Mouse (Mus musculus): ENCODE measurements at regions not wholly inside any gene's neighbourhood (a gene's known extent, or its start where the extent isn't known, plus 50 kb on each side); places are given as distances from the start of the nearest gene placed in this dataset.

- DNase-seq = no peak
Measured at GRCm38 (mm10) chr8:92732229-92732628, 58.1 kb downstream of the Irx6 start.

DNA sequence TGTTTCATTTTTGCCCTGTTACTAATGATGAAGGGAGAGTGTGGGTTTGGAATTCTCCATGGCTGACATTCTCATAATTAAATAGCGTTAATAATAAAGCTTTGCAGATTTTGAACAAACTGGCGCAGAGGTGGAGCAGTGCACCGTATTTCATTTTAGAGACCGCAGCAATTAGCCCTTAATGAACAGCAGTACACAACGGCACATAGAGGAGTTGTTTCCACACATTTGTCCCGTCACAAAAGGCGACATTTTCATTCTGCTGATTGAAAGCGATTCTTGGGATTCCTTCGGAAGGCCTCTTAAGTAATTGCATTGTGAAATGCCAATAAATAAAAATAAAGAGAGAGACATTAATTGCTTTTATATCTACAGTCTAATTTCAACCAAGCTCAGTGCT is 61.6 kb downstream of the Irx6 start:
- DNase-seq = no peak

- no peak for DNase-seq
Measured at GRCm38 (mm10) chr8:92738080-92738479, 64.0 kb downstream of the Irx6 start.

- DNase-seq = no peak
Measured at GRCm38 (mm10) chr8:92740286-92740808, 66.3 kb downstream of the Irx6 start.

GRCm38 (mm10) chr8:92741836-92742235 is 67.7 kb downstream of the Irx6 start:
- no peak for DNase-seq

DNA sequence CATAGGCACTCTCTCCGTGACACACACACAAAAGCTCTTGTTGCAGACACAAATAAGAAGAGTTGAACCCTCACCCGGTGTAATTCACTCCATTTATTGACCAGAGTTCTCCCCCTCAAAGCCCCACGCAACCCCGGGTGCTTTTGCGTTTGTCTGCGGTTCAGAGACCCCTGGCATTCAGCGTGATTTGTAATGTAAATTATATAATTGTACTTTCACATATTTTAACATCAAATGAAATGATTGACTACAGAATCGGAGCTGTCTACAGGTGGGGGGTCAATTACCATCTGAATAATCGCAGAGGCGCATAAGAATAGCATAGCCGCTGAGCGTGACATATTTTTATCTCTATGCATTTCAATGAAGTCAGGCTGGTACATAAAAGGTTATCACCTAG is 69.0 kb downstream of the Irx6 start:
- DNase-seq = no peak

DNA sequence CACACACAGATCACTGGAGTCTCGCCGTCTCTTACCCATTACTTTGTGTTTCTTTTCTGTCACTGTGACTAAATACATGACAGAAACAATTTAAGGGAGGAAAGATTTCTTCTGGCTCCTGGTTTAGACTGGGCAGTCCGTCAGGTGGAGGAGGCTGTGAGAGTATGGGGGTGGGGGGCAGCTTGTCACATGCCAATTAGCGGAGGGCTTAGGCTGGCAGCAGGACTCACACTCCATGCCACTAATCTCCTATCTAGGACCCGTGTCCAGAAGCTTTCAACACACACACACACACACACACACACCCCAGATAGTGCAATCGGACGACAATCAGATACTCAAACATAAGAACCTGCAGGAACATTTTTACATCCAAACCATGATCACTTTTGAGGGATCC is 73.0 kb downstream of the Irx6 start:
- DNase-seq = no peak

GRCm38 (mm10) chr8:92747951-92748350 is 73.9 kb downstream of the Irx6 start:
- no peak for DNase-seq

DNA sequence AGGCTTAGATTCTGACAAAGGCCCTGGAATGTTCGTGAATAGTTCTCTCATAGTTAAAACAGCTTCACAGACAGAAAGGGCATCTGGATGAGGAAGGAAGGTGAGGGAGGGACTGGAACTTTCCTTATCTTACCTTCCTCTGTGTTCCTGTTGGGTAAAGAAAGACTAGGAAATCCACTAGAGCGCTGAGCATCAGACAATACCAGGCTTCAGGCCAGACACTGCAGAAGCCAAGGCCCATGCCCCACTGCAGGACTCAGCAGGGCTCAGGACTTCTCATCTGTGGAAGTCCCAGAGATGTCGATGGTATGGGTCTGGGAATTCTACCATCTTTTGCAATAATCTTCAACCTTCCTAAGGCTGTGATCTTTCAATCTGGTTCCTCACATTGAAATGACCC is 67.2 kb upstream of the Mmp2 start:
- DNase-seq = no peak

DNA sequence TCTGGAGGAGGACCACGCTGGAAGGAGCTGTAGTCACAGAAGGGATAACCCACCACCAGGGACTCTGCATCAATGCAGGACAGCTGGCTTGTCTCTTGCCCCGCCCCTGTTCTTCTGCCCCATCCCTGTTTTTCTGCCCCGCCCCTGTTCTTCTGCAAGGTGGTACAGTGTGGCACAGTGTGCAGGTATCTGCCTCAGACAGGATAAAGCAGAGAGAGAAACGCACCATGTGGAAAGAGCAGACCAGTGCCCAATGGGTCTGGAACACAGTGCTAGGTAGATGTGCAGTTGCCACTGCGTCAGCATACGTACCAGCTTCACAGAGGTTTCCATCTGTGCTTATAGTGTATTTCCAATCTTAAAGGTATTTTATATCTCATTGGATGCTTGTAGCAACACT is 66.2 kb upstream of the Mmp2 start:
- no peak for DNase-seq

DNA sequence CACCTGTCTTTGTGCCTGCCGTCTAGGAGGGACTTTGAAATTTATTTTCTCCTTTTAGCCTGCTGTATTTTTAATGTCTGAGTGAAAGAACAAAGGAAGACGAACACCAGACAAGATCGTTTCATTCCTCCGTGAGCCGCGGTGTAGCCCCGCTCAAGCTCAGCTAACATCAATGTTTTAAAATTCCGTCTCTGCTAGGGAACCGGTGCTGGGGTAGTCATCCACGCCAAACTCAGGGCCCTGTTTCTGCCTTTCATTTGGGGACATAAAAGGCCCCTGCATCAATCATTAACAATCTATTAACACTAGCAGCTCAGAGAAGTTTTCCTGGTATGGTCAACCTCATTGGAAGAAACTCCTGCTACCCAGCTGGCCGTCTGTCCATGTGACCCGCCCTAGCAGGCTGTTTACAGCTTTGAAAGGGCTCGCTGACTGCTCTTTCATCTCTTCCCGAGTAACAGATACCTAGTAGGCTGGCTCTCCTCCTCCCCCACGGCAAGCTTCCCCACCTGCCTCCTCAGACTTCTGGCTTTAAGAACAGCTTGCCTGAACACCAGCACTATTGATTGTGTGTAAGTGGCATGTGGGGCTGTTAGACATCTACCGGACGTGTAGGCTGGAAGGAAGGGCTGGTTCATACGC is 65.0 kb upstream of the Mmp2 start:
- DNase-seq = peak; percentile 6 to 38

- DNase-seq = peak in 1 of 2 experiments; percentile 10
Measured at GRCm38 (mm10) chr8:92771856-92772650, 55.0 kb upstream of the Mmp2 start.

DNA sequence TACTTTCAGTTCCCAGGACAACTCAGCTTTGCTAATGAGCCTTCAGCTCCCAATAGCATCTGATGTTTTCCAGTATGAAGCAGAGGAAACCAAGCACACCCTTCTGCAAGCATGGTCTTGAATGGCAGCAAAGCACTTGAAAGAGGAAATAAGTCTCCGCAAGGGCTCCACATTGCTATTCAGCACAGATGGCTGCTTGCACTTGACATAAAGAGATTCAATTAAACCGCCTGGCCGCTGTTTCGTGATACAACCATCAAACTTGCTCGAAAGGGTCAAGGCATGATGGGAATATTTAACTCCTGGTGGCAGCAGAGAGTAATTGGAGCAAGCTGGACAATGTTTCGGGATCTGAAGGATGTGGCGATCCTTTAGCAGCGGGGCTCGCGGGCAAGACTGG is 54.3 kb upstream of the Mmp2 start:
- DNase-seq = no peak

DNA sequence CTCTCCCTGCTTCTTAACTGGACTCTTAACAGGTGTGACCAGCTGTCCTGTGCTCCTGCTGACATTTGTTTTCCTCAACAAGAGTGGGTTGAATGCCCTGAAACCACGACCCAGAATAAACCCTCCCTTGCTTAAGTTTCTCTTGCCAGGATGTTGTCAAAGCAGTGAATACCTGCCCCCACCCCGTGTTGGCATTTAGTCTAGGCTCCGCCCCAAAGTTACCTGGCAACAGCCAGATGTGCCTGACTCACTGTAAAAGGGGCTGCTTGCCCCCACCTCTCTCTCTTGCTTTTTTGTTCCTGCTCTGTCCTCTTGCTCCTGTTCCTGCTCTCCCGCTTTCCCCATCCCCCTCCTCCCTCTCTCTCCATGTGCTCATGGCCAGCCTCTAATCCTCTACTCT is 51.9 kb upstream of the Mmp2 start:
- no peak for DNase-seq

DNA sequence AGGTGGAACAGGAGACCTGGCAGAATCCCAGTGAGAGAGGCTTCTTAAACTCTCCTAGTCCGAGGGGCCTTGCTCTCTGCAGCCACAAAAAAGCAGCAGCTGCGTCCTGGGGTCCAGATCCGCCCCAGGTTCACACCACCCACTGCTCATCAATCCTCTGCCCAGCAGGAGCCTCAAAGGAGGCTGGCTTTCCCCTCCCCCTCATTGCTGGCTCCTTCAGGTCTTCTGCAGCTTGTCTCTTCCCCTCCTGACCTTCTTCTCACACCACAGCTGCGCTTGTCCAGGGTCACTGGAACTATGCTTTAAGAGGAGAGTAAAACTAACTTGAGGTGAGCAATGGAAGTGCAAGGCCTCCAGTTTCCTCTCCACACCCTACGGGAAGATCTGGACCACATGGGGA is 50.0 kb upstream of the Mmp2 start:
- no peak for DNase-seq

Measured in kidney, postnatal 25 days (tissue).